Mouse (Mus musculus): ENCODE measurements around the gene Wdr46.

GRCm38 (mm10) chr17:33994959-33995358, 54.5 kb downstream of the Wdr46 start:
- TF ChIP-seq POLR2A (IDR thresholded peaks at IDR 0.05; ENCODE audit: low read depth, low read length) (peak; percentile 37; the same call in 1 of the 2 replicates), SMC3 (IDR thresholded peaks at IDR 0.05; ENCODE audit: low read depth, low read length) (no peak; the same call in 1 of the 2 replicates), CTCF (conservative IDR thresholded peaks at IDR 0.05 in 1 of 2, IDR thresholded peaks at IDR 0.05 in 1 of 2; ENCODE audit: low read depth in 2 of 2, low read length in 2 of 2) (no peak), JUND (conservative IDR thresholded peaks at IDR 0.05; ENCODE audit: low read depth, low read length) (no peak), MAZ (IDR thresholded peaks at IDR 0.05; ENCODE audit: low read depth, low read length) (no peak), MEF2A (IDR thresholded peaks at IDR 0.05; ENCODE audit: borderline replicate concordance, low read depth, low read length) (no peak), ZNF384 (IDR thresholded peaks at IDR 0.05; ENCODE audit: low read depth, low read length) (no peak), RCOR1 (conservative IDR thresholded peaks at IDR 0.05; ENCODE audit: low read depth, low read length) (no peak), GABPA (IDR thresholded peaks at IDR 0.05; ENCODE audit: insufficient replicate concordance, low read depth, low read length) (no peak), ELF1 (IDR thresholded peaks at IDR 0.05; ENCODE audit: low read depth, low read length) (0 out of 2 replicates have a peak, but pooled peaks have one; percentile 16)
